Mouse (Mus musculus) stomach, embryonic 14.5 days (tissue): ENCODE measurements around the gene Blmh. TPM values are rescaled to one million over a fixed set of nuclear protein-coding genes. Genes with fewer than 3 reads are reported as not detected.
A peak's percentile ranks its signal among the peaks of the same experiment; 100 is the strongest.

Experiments
- ATAC-seq: fragments of 200-750 bp; cut with Nextera tagmentation; 2 replicates; pipeline ENCODE4 v1.8.0; 2017; ENCODE audit warnings: low read depth, moderate TSS enrichment; ENCODE audit not compliant: insufficient number of reproducible peaks, insufficient read depth, low FRiP score
- H3K27ac ChIP-seq: fragments of 300-500 bp; sonication (generic); 2 replicates; pipeline ENCODE4 v1.5.1; 2014; ENCODE audit warnings: mild to moderate bottlenecking, low read length, moderate library complexity, mixed read lengths
- H3K27me3 ChIP-seq: fragments of 300-500 bp; sonication (generic); 2 replicates; pipeline ENCODE4 v1.6.1; 2014; ENCODE audit warnings: low read length, control low read depth, mixed read lengths; ENCODE audit not compliant: control insufficient read depth, insufficient read depth
- H3K36me3 ChIP-seq: fragments of 300-500 bp; sonication (generic); 2 replicates; pipeline ENCODE4 v1.6.1; 2014; ENCODE audit warnings: mild to moderate bottlenecking, control low read depth, low read length, moderate library complexity, mixed read lengths; ENCODE audit not compliant: control insufficient read depth, insufficient read depth
- H3K4me1 ChIP-seq: fragments of 300-500 bp; sonication (generic); 2 replicates; pipeline ENCODE4 v1.6.1; 2014; ENCODE audit warnings: low read length, control low read depth, mixed read lengths; ENCODE audit not compliant: control insufficient read depth, insufficient read depth
- H3K4me2 ChIP-seq: fragments of 300-500 bp; sonication (generic); replicated peaks from 2 replicates; pipeline ENCODE4 v1.6.1; 2014; ENCODE audit warnings: low read depth, low read length, control low read depth
- H3K4me3 ChIP-seq: fragments of 300-500 bp; sonication (generic); 2 replicates; pipeline ENCODE4 v1.5.1; 2014; ENCODE audit warnings: low read depth, low read length, control low read depth
- H3K9ac ChIP-seq: fragments of 300-500 bp; sonication (generic); replicated peaks from 2 replicates; pipeline ENCODE4 v1.6.1; 2014; ENCODE audit warnings: low read depth, mild to moderate bottlenecking, control low read depth, low read length, moderate library complexity, mixed read lengths
- H3K9me3 ChIP-seq: fragments of 300-500 bp; sonication (generic); 2 replicates; pipeline ENCODE4 v1.6.1; 2016; ENCODE audit warnings: low read depth, low read length, control low read depth; ENCODE audit not compliant: control insufficient read depth
- WGBS: fragments of 180-500 bp; shearing (Covaris S2); extraction: QIAGEN DNeasy Blood & Tissue Kit; methylation state at CpG from one replicate; pipeline ENCODE4 v1.1.7; 2014; 5-methylcytosine and 5-hydroxymethylcytosine counted together
- polyA plus RNA-seq: library from polyadenylated mRNA; unstranded; fragments of >200 nt; fragmentation: Nextera tagmentation; extraction: Ambion mirVana; gene quantifications from 2 replicates; pipeline ENCODE4 v1.2.1, GENCODE M21; 2014

The Blmh gene
- polyA plus RNA-seq = 127 TPM in 2 replicates

- Histone ChIP-seq H3K4me1 (no peaks in the 10 kb centered on the region), H3K9ac (no peak within 1 kb of the TSS), H3K4me2 (no peak within 1 kb of the TSS), H3K4me3 (no peak within 1 kb of the TSS), H3K27me3 (no peaks in the 10 kb centered on the region), H3K9me3 (no peaks in the 10 kb centered on the region), H3K36me3 (no peaks in the 10 kb centered on the region), H3K27ac (no peak within 1 kb of the TSS)
- no peak for ATAC-seq
- 57% methylated on average over 6 of the region's 6 CpGs for WGBS
Observed at GRCm38 (mm10) chr11:76924759-76925236, at the start of gene Blmh. TSS of gene Blmh (plus strand) at chr11:76924809.

GRCm38 (mm10) chr11:76879816-76880215 is 44.8 kb upstream of the Blmh start:
- Histone ChIP-seq H3K4me1 (0 out of 2 replicates have a peak, but pooled peaks cover 2% of the 10 kb centered on the region), H3K27ac (no peak overlapping the region), H3K9me3 (no peaks in the 10 kb centered on the region), H3K9ac (no peak overlapping the region), H3K36me3 (no peaks in the 10 kb centered on the region), H3K4me2 (no peak overlapping the region), H3K27me3 (no peaks in the 10 kb centered on the region), H3K4me3 (no peak overlapping the region)
- WGBS = 79% methylated on average over 5 of the region's 5 CpGs
- no peak for ATAC-seq

DNA sequence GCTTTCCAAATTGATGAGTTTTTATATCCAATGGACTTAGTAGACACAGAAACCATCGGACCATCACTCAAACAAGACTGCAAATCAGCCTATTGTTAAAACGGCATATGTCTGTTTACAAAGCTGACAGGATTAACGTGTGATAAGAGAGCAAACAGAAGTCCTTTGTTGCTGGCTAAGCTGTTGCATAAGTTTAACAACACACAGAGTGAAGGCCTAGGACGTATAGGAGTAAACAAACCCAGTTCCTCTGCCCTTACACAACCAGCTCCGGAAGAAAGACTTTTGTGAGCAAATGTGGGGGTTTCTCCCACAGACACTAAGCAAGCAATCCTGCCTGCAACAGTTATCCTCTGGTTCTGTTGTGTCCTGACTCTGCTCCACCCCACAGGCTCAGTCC is 40.2 kb upstream of the Blmh start:
- H3K9me3 ChIP-seq = no peaks in the 10 kb centered on the region
- 0 out of 2 replicates have a peak, but pooled peaks cover 2% of the 10 kb centered on the region for H3K4me1 ChIP-seq
- no peaks in the 10 kb centered on the region for H3K36me3 ChIP-seq
- no peak overlapping the region for H3K4me3 ChIP-seq
- H3K27me3 ChIP-seq = no peaks in the 10 kb centered on the region
- H3K27ac ChIP-seq = no peak overlapping the region
- H3K4me2 ChIP-seq = no peak overlapping the region
- ATAC-seq = no peak
- no peak overlapping the region for H3K9ac ChIP-seq
- 36% methylated on average over 5 of the region's 5 CpGs for WGBS

GRCm38 (mm10) chr11:76889339-76890164 is 35.1 kb upstream of the Blmh start:
- no peak for ATAC-seq
- Histone ChIP-seq H3K4me1 (peaks cover 20% of the 10 kb centered on the region; the same call in 1 of the 2 replicates), H3K9ac (no peak overlapping the region), H3K4me3 (no peak overlapping the region), H3K9me3 (no peaks in the 10 kb centered on the region), H3K36me3 (no peaks in the 10 kb centered on the region), H3K4me2 (0 out of 2 replicates have a peak overlapping the region, but pooled peaks have one; percentile 12), H3K27ac (peak overlapping the region; percentile 18; the same call in 1 of the 2 replicates), H3K27me3 (no peaks in the 10 kb centered on the region)
- 31% methylated on average over 10 of the region's 10 CpGs for WGBS

DNA sequence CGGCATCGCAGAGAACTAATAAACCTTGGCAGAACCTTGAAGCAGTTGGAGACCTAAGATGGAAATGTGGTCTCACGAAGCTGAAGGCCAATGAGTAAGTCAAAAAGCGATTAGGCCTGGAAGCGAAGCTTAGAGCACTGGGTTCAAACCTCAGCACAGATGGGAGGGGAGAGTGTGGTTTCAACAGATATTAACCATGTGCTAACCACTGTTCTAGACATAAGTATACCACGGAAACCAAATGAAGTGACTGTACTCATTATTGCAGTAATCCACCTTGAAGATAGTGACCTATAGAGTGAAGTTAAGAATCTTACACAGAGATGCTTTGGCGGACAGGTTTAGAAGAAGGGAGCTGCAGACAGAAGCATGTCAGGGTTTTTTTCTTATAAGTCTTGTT is 33.4 kb upstream of the Blmh start:
- ATAC-seq = no peak
- Histone ChIP-seq H3K9ac (no peak overlapping the region), H3K9me3 (no peaks in the 10 kb centered on the region), H3K4me2 (no peak overlapping the region), H3K4me3 (no peak overlapping the region), H3K27me3 (no peaks in the 10 kb centered on the region), H3K27ac (no peak overlapping the region), H3K4me1 (peaks cover 20% of the 10 kb centered on the region; the same call in 1 of the 2 replicates), H3K36me3 (no peaks in the 10 kb centered on the region)
- 89% methylated on average over 7 of the region's 7 CpGs for WGBS

- Histone ChIP-seq H3K9ac (no peak overlapping the region), H3K36me3 (no peaks in the 10 kb centered on the region), H3K9me3 (no peaks in the 10 kb centered on the region), H3K4me3 (no peak overlapping the region), H3K27me3 (no peaks in the 10 kb centered on the region), H3K4me1 (peaks cover 22% of the 10 kb centered on the region; the same call in 1 of the 2 replicates), H3K27ac (no peak overlapping the region), H3K4me2 (no peak overlapping the region)
- WGBS = 82% methylated on average over 4 of the region's 4 CpGs
- no peak for ATAC-seq
Observed at GRCm38 (mm10) chr11:76891738-76892349, 32.8 kb upstream of the Blmh start.

- no peaks in the 10 kb centered on the region for H3K27me3 ChIP-seq
- no peak overlapping the region for H3K4me3 ChIP-seq
- H3K36me3 ChIP-seq = no peaks in the 10 kb centered on the region
- no peak overlapping the region for H3K9ac ChIP-seq
- ATAC-seq = no peak
- H3K4me1 ChIP-seq = peaks cover 31% of the 10 kb centered on the region
- peak overlapping the region; percentile 17; the same call in 1 of the 2 replicates for H3K27ac ChIP-seq
- no peak overlapping the region for H3K4me2 ChIP-seq
- WGBS = 74% methylated on average over 3 of the region's 3 CpGs
- no peaks in the 10 kb centered on the region for H3K9me3 ChIP-seq
Observed at GRCm38 (mm10) chr11:76892972-76893371, 31.6 kb upstream of the Blmh start.

GRCm38 (mm10) chr11:76893570-76893969 is 31.0 kb upstream of the Blmh start:
- WGBS = 3% methylated on average over 4 of the region's 4 CpGs
- H3K4me3 ChIP-seq = no peak overlapping the region
- no peaks in the 10 kb centered on the region for H3K36me3 ChIP-seq
- H3K27me3 ChIP-seq = no peaks in the 10 kb centered on the region
- no peak overlapping the region for H3K9ac ChIP-seq
- no peaks in the 10 kb centered on the region for H3K9me3 ChIP-seq
- H3K4me1 ChIP-seq = peaks cover 36% of the 10 kb centered on the region
- no peak for ATAC-seq
- H3K4me2 ChIP-seq = 0 out of 2 replicates have a peak overlapping the region, but pooled peaks have one; percentile 5
- peak overlapping the region; percentile 39; the same call in 1 of the 2 replicates for H3K27ac ChIP-seq
